Mouse (Mus musculus) hindlimb bud, embryonic 11.5 days (tissue): ENCODE measurements at regions not wholly inside any gene's neighbourhood (a gene's known extent, or its start where the extent isn't known, plus 50 kb on each side); places are given as distances from the start of the nearest gene placed in this dataset.

Experiments
- DNase-seq: peaks from one replicate; pipeline ENCODE4 v3.0.0-alpha.2; 2012; ENCODE audit warnings: low read depth, low spot score; ENCODE audit errors: extremely low spot score

GRCm38 (mm10) chr7:50993707-50994106 is 394.7 kb downstream of the 4933405O20Rik start:
- DNase-seq, result no peak

- no peak for DNase-seq
These were observed 443.1 kb downstream of the 4933405O20Rik start for GRCm38 (mm10) chr7:51041899-51042667.

- no peak for DNase-seq
These were observed 452.5 kb downstream of the 4933405O20Rik start for GRCm38 (mm10) chr7:51051496-51051895.

- no peak for DNase-seq
These were observed 442.5 kb upstream of the Ano5 start for GRCm38 (mm10) chr7:51068376-51068775.

GRCm38 (mm10) chr7:51093774-51094173 is 417.1 kb upstream of the Ano5 start:
- DNase-seq, result no peak

- no peak for DNase-seq
These were observed 409.7 kb upstream of the Ano5 start for GRCm38 (mm10) chr7:51101166-51101565.

GRCm38 (mm10) chr7:51140796-51141195 is 370.0 kb upstream of the Ano5 start:
- no peak for DNase-seq

- DNase-seq, result no peak
These were observed 335.6 kb upstream of the Ano5 start for GRCm38 (mm10) chr7:51175211-51175610.

GRCm38 (mm10) chr7:51215487-51216232 is 295.2 kb upstream of the Ano5 start:
- no peak for DNase-seq

GRCm38 (mm10) chr7:51216233-51216605 is 294.6 kb upstream of the Ano5 start:
- no peak for DNase-seq

GRCm38 (mm10) chr7:51221351-51221750 is 289.5 kb upstream of the Ano5 start:
- no peak for DNase-seq

- DNase-seq, result no peak
These were observed 289.0 kb upstream of the Ano5 start for GRCm38 (mm10) chr7:51221806-51222205.

GRCm38 (mm10) chr7:51227136-51227535 is 283.7 kb upstream of the Ano5 start:
- DNase-seq, result no peak

- no peak for DNase-seq
These were observed 276.2 kb upstream of the Ano5 start for GRCm38 (mm10) chr7:51234616-51235015.

- no peak for DNase-seq
These were observed 263.1 kb upstream of the Ano5 start for GRCm38 (mm10) chr7:51247695-51248094.

- DNase-seq, result no peak
These were observed 256.4 kb upstream of the Ano5 start for GRCm38 (mm10) chr7:51254461-51254860.

GRCm38 (mm10) chr7:51259160-51259831 is 251.5 kb upstream of the Ano5 start:
- DNase-seq, result no peak

- no peak for DNase-seq
These were observed 246.7 kb upstream of the Ano5 start for GRCm38 (mm10) chr7:51264166-51264565.

- DNase-seq, result no peak
These were observed 244.9 kb upstream of the Ano5 start for GRCm38 (mm10) chr7:51265896-51266295.

- DNase-seq, result no peak
These were observed 243.9 kb upstream of the Ano5 start for GRCm38 (mm10) chr7:51266879-51267278.

GRCm38 (mm10) chr7:51268743-51269142 is 242.1 kb upstream of the Ano5 start:
- no peak for DNase-seq
